Mouse (Mus musculus) heart, embryonic 12.5 days (tissue): ENCODE data around the gene Kbtbd4. TPM values are rescaled to one million over a fixed set of nuclear protein-coding genes. Genes with fewer than 3 reads are reported as not detected.

ENCODE experiments used
- ATAC-seq: fragments of 200-750 bp; cut with Nextera tagmentation; 2 replicates; pipeline ENCODE4 v1.8.0; 2017; ENCODE audit warnings: moderate TSS enrichment, moderate library complexity; ENCODE audit not compliant: insufficient number of reproducible peaks, low FRiP score
- H3K27ac ChIP-seq: fragments of 300-500 bp; sonication (generic); 2 replicates; pipeline ENCODE4 v1.5.1; 2016; ENCODE audit warnings: mild to moderate bottlenecking, moderate library complexity; ENCODE audit not compliant: poor library complexity, severe bottlenecking
- H3K27me3 ChIP-seq: fragments of 300-500 bp; sonication (generic); replicated peaks from 2 replicates; pipeline ENCODE4 v1.6.1; 2016; ENCODE audit warnings: mild to moderate bottlenecking, moderate library complexity
- H3K36me3 ChIP-seq: fragments of 300-500 bp; sonication (generic); 2 replicates; pipeline ENCODE4 v1.6.1; 2016; ENCODE audit warnings: mild to moderate bottlenecking, moderate library complexity
- H3K4me1 ChIP-seq: fragments of 300-500 bp; sonication (generic); replicated peaks from 2 replicates; pipeline ENCODE4 v1.6.1; 2016; ENCODE audit warnings: mild to moderate bottlenecking
- H3K4me2 ChIP-seq: fragments of 300-500 bp; sonication (generic); 2 replicates; pipeline ENCODE4 v1.6.1; 2016; ENCODE audit warnings: mild to moderate bottlenecking, moderate library complexity
- H3K4me3 ChIP-seq: fragments of 300-500 bp; sonication (generic); 2 replicates; pipeline ENCODE4 v1.5.1; 2016; ENCODE audit warnings: mild to moderate bottlenecking
- H3K9ac ChIP-seq: fragments of 300-500 bp; sonication (generic); 2 replicates; pipeline ENCODE4 v1.6.1; 2016; ENCODE audit warnings: mild to moderate bottlenecking, moderate library complexity
- H3K9me3 ChIP-seq: fragments of 300-500 bp; sonication (generic); replicated peaks from 2 replicates; pipeline ENCODE4 v1.6.1; 2016; ENCODE audit warnings: mild to moderate bottlenecking, moderate library complexity
- WGBS: fragments of 180-500 bp; shearing (Covaris S2); methylation state at CpG from one replicate; pipeline ENCODE4 v1.1.7; 2016; 5-methylcytosine and 5-hydroxymethylcytosine counted together
- polyA plus RNA-seq: library from polyadenylated mRNA; unstranded; fragments of >200 nt; fragmentation: Nextera tagmentation; extraction: Ambion mirVana; gene quantifications from 2 replicates; pipeline ENCODE4 v1.2.1, GENCODE M21; 2016

Gene Kbtbd4
- polyA plus RNA-seq = 27.0 and 27.3 TPM in 2 replicates

DNA sequence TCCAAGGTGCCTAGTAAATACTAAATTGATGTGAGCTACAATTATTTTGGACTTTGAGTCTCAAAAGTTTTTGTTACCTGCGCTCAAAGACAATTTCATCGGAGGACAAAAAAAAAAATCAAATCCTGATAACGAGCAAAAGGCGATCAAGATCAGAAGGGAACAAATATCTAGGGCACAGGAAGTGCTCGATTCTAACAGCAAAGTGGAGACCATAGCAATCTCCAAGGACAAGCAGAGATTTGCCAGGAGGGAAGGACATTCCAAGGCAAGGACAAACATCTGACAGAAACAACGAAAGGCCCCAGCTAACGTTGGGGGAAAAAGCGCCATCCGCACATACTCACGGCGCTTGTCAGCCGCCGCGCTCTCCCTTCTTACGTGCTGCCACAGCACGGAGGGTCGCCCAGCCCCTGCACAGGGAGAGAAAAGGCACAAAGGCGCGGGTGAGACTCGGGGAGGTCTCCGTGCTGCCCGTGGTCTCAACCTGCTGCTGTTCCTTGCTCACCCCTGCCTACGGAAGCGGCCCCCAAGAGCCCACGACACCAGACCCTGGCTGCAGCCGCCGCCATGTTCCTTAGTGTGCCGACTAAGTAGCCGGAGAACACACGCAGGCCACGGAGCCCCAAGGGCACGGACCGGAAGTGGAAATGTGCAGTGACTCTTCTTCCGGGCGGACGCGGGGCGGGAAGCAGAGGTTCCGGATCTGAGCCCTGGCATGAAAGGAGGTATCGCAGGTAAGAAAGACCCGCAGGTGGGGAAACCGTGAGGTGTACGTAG, at the start of gene Kbtbd4, which contains the start of gene Ndufs3:
TSS of gene Kbtbd4 (plus strand) at position 665 of the 780 bp plus-strand sequence.
TSS of gene Ndufs3 (minus strand) at position 752 of the 780 bp plus-strand sequence.
- under 1% methylated on average over 43 of the region's 43 CpGs for WGBS
- peaks cover 24% of the 10 kb centered on the region for H3K4me1 ChIP-seq
- peak within 1 kb of the TSS; percentile 95 for H3K27ac ChIP-seq
- peak; percentile 92 for ATAC-seq
- H3K9ac ChIP-seq = peak within 1 kb of the TSS; percentile 98
- peak within 1 kb of the TSS; percentile 95 for H3K4me3 ChIP-seq
- peak within 1 kb of the TSS; percentile 89 for H3K4me2 ChIP-seq
- H3K9me3 ChIP-seq = no peaks in the 10 kb centered on the region
- H3K27me3 ChIP-seq = no peaks in the 10 kb centered on the region
- peaks cover 60% of the 10 kb centered on the region for H3K36me3 ChIP-seq

DNA sequence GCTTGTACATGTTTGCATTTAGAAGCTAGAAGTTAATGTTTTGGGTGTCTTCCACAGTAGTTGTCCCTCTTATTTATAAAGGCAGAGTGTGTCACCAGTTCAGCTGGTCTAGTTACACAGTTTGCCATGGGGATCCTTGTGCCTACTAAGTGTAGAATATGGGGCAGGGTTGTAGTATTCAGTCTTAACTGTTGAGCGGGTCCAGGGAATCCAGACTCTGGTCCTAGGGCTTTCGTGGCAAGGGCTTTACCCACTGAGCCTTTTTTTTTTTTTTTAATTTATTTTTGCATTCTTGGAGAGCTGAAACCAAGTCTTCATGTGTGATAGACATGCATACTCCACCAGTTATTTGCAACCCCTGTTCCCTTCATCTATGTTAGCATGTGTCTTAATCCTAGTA, 43.1 kb upstream of the Kbtbd4 start:
- WGBS = 95% methylated on average over 2 of the region's 2 CpGs
- Histone ChIP-seq H3K4me1 (no peaks in the 10 kb centered on the region), H3K4me3 (no peak overlapping the region), H3K4me2 (no peak overlapping the region), H3K27ac (no peak overlapping the region), H3K36me3 (peaks cover 73% of the 10 kb centered on the region), H3K27me3 (no peaks in the 10 kb centered on the region), H3K9me3 (no peaks in the 10 kb centered on the region), H3K9ac (no peak overlapping the region)
- no peak for ATAC-seq

- H3K4me1 ChIP-seq = peaks cover 6% of the 10 kb centered on the region
- no peaks in the 10 kb centered on the region for H3K9me3 ChIP-seq
- H3K27me3 ChIP-seq = no peaks in the 10 kb centered on the region
- no peak for ATAC-seq
- no peak overlapping the region for H3K9ac ChIP-seq
- H3K4me2 ChIP-seq = no peak overlapping the region
- no peak overlapping the region for H3K4me3 ChIP-seq
- H3K27ac ChIP-seq = no peak overlapping the region
- H3K36me3 ChIP-seq = peaks cover 74% of the 10 kb centered on the region
Observed at GRCm38 (mm10) chr2:90864184-90864583, 40.4 kb upstream of the Kbtbd4 start.

- H3K9ac ChIP-seq = no peak overlapping the region
- H3K4me1 ChIP-seq = peaks cover 28% of the 10 kb centered on the region
- H3K4me3 ChIP-seq = no peak overlapping the region
- H3K36me3 ChIP-seq = peaks cover 59% of the 10 kb centered on the region
- no peaks in the 10 kb centered on the region for H3K9me3 ChIP-seq
- ATAC-seq = peak; percentile 78; the same call in 1 of the 2 replicates
- no peak overlapping the region for H3K27ac ChIP-seq
- H3K4me2 ChIP-seq = no peak overlapping the region
- no peaks in the 10 kb centered on the region for H3K27me3 ChIP-seq
- 36% methylated on average over 3 of the region's 3 CpGs for WGBS
Observed at GRCm38 (mm10) chr2:90866524-90866923, 38.0 kb upstream of the Kbtbd4 start.

GRCm38 (mm10) chr2:90870136-90870601, 34.4 kb upstream of the Kbtbd4 start:
- peak overlapping the region; percentile 60 for H3K4me2 ChIP-seq

DNA sequence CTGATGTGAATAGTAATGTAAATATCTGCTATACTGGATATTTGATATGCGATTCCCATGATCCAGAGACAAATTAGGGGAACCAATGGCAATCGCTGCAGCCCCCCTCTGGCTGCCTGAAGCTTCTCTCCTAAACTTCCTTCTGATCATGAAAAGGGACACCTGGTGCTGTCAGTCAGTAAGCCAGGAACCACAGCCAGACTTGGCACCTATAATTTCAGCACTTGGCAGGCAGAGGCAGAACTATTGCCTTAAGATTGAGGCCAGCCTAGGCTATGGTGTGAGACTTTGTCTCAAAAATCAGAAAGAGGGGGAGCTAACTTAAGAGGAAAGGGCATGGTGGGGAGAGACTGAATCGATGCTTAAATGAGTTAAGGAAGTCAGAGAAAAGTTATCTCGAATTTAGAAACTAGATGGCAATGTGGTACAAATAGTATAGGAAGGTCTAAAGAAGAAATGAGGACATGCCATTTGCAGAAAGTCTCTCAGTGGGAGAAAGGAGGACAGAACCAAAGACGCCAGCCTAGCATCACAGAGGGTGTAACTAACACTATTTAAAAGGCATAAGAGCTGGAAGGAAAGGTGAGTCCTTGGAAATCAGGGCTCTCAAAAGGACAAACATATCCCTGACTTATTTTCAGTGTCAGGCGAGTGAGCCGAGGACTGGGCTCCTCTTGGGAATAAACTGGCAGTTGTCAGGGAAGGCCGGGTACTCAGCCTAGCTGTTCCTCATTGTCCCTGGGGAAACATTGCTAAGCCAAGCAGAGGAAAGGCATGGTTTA, 33.2 kb upstream of the Kbtbd4 start:
- Histone ChIP-seq H3K36me3 (peaks cover 19% of the 10 kb centered on the region), H3K27me3 (no peaks in the 10 kb centered on the region), H3K27ac (peak overlapping the region; percentile 95), H3K4me2 (0 out of 2 replicates have a peak overlapping the region, but pooled peaks have one; percentile 60), H3K4me3 (no peak overlapping the region), H3K4me1 (peaks cover 32% of the 10 kb centered on the region), H3K9me3 (no peaks in the 10 kb centered on the region), H3K9ac (no peak overlapping the region)
- 62% methylated on average over 8 of the region's 8 CpGs for WGBS
- ATAC-seq = no peak

More at GRCm38 (mm10) chr2:90870136-90870601, 34.4 kb upstream of the Kbtbd4 start:
- Histone ChIP-seq H3K4me1 (peaks cover 32% of the 10 kb centered on the region), H3K9me3 (no peaks in the 10 kb centered on the region), H3K27ac (peak overlapping the region; percentile 95), H3K36me3 (peaks cover 29% of the 10 kb centered on the region), H3K9ac (peak overlapping the region; percentile 51; the same call in 1 of the 2 replicates), H3K27me3 (no peaks in the 10 kb centered on the region), H3K4me3 (no peak overlapping the region)
- 2% methylated on average over 4 of the region's 4 CpGs for WGBS
- peak; percentile 88 for ATAC-seq

DNA sequence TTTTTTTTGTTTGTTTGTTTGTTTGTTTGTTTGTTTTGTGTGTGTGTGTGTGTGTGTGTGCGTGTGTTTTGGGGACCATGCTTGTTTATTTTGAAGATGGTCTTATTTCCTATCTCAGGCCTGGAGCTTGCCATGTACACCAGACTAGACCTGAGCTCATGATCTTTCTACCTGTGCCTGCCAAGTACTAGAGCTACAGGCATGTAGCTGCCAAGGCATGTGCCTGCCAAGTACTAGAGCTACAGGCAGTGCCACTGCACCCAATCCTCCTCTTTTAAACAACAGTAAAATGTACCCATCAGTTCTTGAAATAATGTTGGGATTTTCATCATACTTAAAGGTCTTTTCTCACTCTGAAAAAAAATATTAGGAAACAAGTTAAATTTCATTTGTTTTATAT, 30.5 kb upstream of the Kbtbd4 start:
- no peak overlapping the region for H3K27ac ChIP-seq
- peaks cover 41% of the 10 kb centered on the region for H3K4me1 ChIP-seq
- no peak overlapping the region for H3K4me2 ChIP-seq
- H3K9me3 ChIP-seq = no peaks in the 10 kb centered on the region
- no peak overlapping the region for H3K9ac ChIP-seq
- ATAC-seq = no peak
- no peak overlapping the region for H3K4me3 ChIP-seq
- no peaks in the 10 kb centered on the region for H3K36me3 ChIP-seq
- 100% methylated on average over 1 of the region's 1 CpGs for WGBS
- no peaks in the 10 kb centered on the region for H3K27me3 ChIP-seq

DNA sequence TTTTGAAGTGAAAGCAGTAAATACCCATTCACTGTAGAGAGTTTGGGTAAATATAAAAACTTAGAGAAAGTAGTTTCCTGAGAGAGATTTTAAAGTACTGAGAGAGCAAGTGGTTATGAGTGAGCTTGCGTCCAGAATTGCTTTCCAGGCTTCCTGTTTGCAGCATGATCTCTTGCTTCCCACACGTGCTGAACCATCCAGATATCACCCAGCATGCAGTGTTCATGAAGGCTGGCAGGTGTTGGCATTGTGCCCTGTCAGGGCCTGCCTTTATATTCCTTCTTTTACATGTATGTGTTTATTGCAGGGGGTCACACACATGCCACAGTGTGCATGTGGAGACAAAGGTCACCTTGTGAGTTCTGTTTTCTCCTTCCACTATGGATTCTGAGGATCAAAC, 29.3 kb upstream of the Kbtbd4 start:
- no peak for ATAC-seq
- Histone ChIP-seq H3K27ac (no peak overlapping the region), H3K4me3 (no peak overlapping the region), H3K4me2 (no peak overlapping the region), H3K4me1 (peaks cover 41% of the 10 kb centered on the region), H3K36me3 (no peaks in the 10 kb centered on the region), H3K9ac (no peak overlapping the region), H3K27me3 (no peaks in the 10 kb centered on the region), H3K9me3 (no peaks in the 10 kb centered on the region)
- WGBS = 48% methylated on average over 2 of the region's 2 CpGs

- no peak overlapping the region for H3K27ac ChIP-seq
- H3K9me3 ChIP-seq = no peaks in the 10 kb centered on the region
- H3K4me2 ChIP-seq = no peak overlapping the region
- WGBS = 51% methylated on average over 5 of the region's 5 CpGs
- H3K27me3 ChIP-seq = no peaks in the 10 kb centered on the region
- ATAC-seq = no peak
- no peak overlapping the region for H3K4me3 ChIP-seq
- no peaks in the 10 kb centered on the region for H3K36me3 ChIP-seq
- H3K9ac ChIP-seq = no peak overlapping the region
- H3K4me1 ChIP-seq = peaks cover 24% of the 10 kb centered on the region
Observed at GRCm38 (mm10) chr2:90877584-90878259, 26.8 kb upstream of the Kbtbd4 start.

GRCm38 (mm10) chr2:90879419-90879818, 25.1 kb upstream of the Kbtbd4 start:
- no peak overlapping the region; the same call in 1 of the 2 replicates for H3K27ac ChIP-seq
- H3K9ac ChIP-seq = no peak overlapping the region
- no peak for ATAC-seq
- H3K27me3 ChIP-seq = peaks cover 5% of the 10 kb centered on the region
- H3K4me1 ChIP-seq = peaks cover 24% of the 10 kb centered on the region
- H3K36me3 ChIP-seq = no peaks in the 10 kb centered on the region
- peak overlapping the region; percentile 18; the same call in 1 of the 2 replicates for H3K4me2 ChIP-seq
- H3K9me3 ChIP-seq = 0 out of 2 replicates have a peak, but pooled peaks cover 3% of the 10 kb centered on the region
- H3K4me3 ChIP-seq = no peak overlapping the region
